In genomic region chr2:19275602-19276539, GRCm38 (mm10) we compare ENCODE assay signal across 8 mouse cellular contexts.
A peak's percentile ranks its signal among the peaks of the same experiment; 100 is the strongest.
DNase-seq lines count a peak whose midpoint lies in the region; ATAC-seq and TF ChIP-seq lines count a peak whose summit lies in the region.

No protein-coding gene starts in this region.

- no peaks in the 10 kb centered on the region for H3K9me3 ChIP-seq in embryonic facial prominence, embryonic 13.5 days
- H3K9me3 ChIP-seq in limb, embryonic 12.5 days: no peaks in the 10 kb centered on the region
- no peaks in the 10 kb centered on the region for H3K9me3 ChIP-seq in midbrain, embryonic 14.5 days (ENCODE audit: control insufficient read depth, low read length)

- intact Hi-C loops in heart, adult 2 months (cut with DNase I): loop anchor here (1.0 to 10.0 kb wide), 8 partner anchors 66 to 921 kb away; partner anchors contain the start of genes 4930426L09Rik, Dnajc1, Pip4k2a and Spag6

- H3K27ac ChIP-seq in embryonic facial prominence, embryonic 13.5 days: peak overlapping the region; percentile 60
- H3K27ac ChIP-seq in heart, adult 2 months: peak overlapping the region; percentile 48
- 0 out of 2 replicates have a peak overlapping the region, but pooled peaks have one; percentile 47 for H3K27ac ChIP-seq in kidney, adult 2 months (ENCODE audit: insufficient read depth, low read depth, low read length)
- H3K27ac ChIP-seq in limb, embryonic 12.5 days: peak overlapping the region; percentile 45; the same call in 1 of the 2 replicates
- peak overlapping the region; percentile 85 for H3K27ac ChIP-seq in midbrain, embryonic 14.5 days (replicated peaks; ENCODE audit: low read depth, low read length)

- no peak for TF ChIP-seq POLR2A in heart, adult 2 months (IDR thresholded peaks at IDR 0.05; ENCODE audit: insufficient read depth, low read depth, low read length)
- no peak for TF ChIP-seq POLR2A in kidney, adult 2 months (IDR thresholded peaks at IDR 0.05; ENCODE audit: low read depth, low read length)

- 0 out of 2 replicates have a peak, but pooled peaks have one; percentile 56 for ATAC-seq in embryonic facial prominence, embryonic 13.5 days (ENCODE audit: insufficient number of reproducible peaks, insufficient read depth, low FRiP score, low TSS enrichment, low read depth)
- ATAC-seq in limb, embryonic 12.5 days (ENCODE audit: insufficient number of reproducible peaks, insufficient read depth, low FRiP score, low TSS enrichment, low read depth): peak; percentile 68; the same call in 1 of the 2 replicates
- ATAC-seq in midbrain, embryonic 14.5 days (ENCODE audit: low FRiP score, low TSS enrichment): peak; percentile 81

- peak overlapping the region; percentile 44 for H3K4me3 ChIP-seq in embryonic facial prominence, embryonic 13.5 days
- peak overlapping the region; percentile 52 for H3K4me3 ChIP-seq in heart, adult 2 months
- H3K4me3 ChIP-seq in kidney, adult 2 months (ENCODE audit: insufficient read depth, low read depth, low read length): peak overlapping the region; percentile 60
- H3K4me3 ChIP-seq in limb, embryonic 12.5 days (replicated peaks): peak overlapping the region; percentile 41
- H3K4me3 ChIP-seq in midbrain, embryonic 14.5 days (replicated peaks; ENCODE audit: low read depth, low read length): peak overlapping the region; percentile 47

- no peaks in the 10 kb centered on the region for H3K4me1 ChIP-seq in embryonic facial prominence, embryonic 13.5 days
- no peaks in the 10 kb centered on the region; the same call in 1 of the 2 replicates for H3K4me1 ChIP-seq in heart, adult 2 months (ENCODE audit: control insufficient read depth, insufficient read depth, low read length)
- no peaks in the 10 kb centered on the region for H3K4me1 ChIP-seq in kidney, adult 2 months (ENCODE audit: control insufficient read depth, insufficient read depth, low read length)
- no peaks in the 10 kb centered on the region; the same call in 1 of the 2 replicates for H3K4me1 ChIP-seq in limb, embryonic 12.5 days (replicated peaks)
- no peaks in the 10 kb centered on the region for H3K4me1 ChIP-seq in midbrain, embryonic 14.5 days (ENCODE audit: control insufficient read depth, insufficient read depth, low read length)

- peak; percentile 71 for TF ChIP-seq EP300 in heart, adult 2 months (IDR thresholded peaks at IDR 0.05; ENCODE audit: insufficient read depth, low read depth, low read length)

- no peaks in the 10 kb centered on the region for H3K36me3 ChIP-seq in embryonic facial prominence, embryonic 13.5 days
- no peaks in the 10 kb centered on the region for H3K36me3 ChIP-seq in heart, adult 2 months (ENCODE audit: control insufficient read depth, insufficient read depth, low read length)
- no peaks in the 10 kb centered on the region for H3K36me3 ChIP-seq in kidney, adult 2 months (ENCODE audit: control insufficient read depth, insufficient read depth, low read length)
- no peaks in the 10 kb centered on the region for H3K36me3 ChIP-seq in limb, embryonic 12.5 days
- no peaks in the 10 kb centered on the region for H3K36me3 ChIP-seq in midbrain, embryonic 14.5 days (ENCODE audit: control insufficient read depth, insufficient read depth, low read length)

- DNase-seq in 416B (ENCODE audit: low read depth): peak; percentile 87
- peak; percentile 52 to 58 for DNase-seq in adrenal gland, postnatal 4 days (ENCODE audit: low spot score in 2 of 2)
- peak; percentile 78 to 80 for DNase-seq in heart, adult 2 months
- peak; percentile 86 for DNase-seq in kidney, adult 2 months
- peak; percentile 96 for DNase-seq in midbrain, embryonic 14.5 days
- DNase-seq in spleen, adult 12 weeks (ENCODE audit: low spot score): peak; percentile 59

- WGBS in embryonic facial prominence, embryonic 13.5 days: 8% methylated on average over 25 of the region's 25 CpGs
- WGBS in heart, adult 2 months: 4% methylated on average over 25 of the region's 25 CpGs
- 2% methylated on average over 25 of the region's 25 CpGs for WGBS in kidney, adult 2 months
- 8% methylated on average over 25 of the region's 25 CpGs for WGBS in limb, embryonic 12.5 days
- WGBS in midbrain, embryonic 14.5 days: 11% methylated on average over 25 of the region's 25 CpGs

- peaks cover 22% of the 10 kb centered on the region for H3K27me3 ChIP-seq in embryonic facial prominence, embryonic 13.5 days
- no peaks in the 10 kb centered on the region for H3K27me3 ChIP-seq in heart, adult 2 months (ENCODE audit: control insufficient read depth, insufficient read depth, low read length)
- no peaks in the 10 kb centered on the region for H3K27me3 ChIP-seq in kidney, adult 2 months (replicated peaks; ENCODE audit: control insufficient read depth, insufficient read depth, low read length)
- peaks cover 44% of the 10 kb centered on the region for H3K27me3 ChIP-seq in limb, embryonic 12.5 days
- 0 out of 2 replicates have a peak, but pooled peaks cover 3% of the 10 kb centered on the region for H3K27me3 ChIP-seq in midbrain, embryonic 14.5 days (ENCODE audit: control insufficient read depth, insufficient read depth, low read length)

- H3K79me2 ChIP-seq in heart, adult 2 months (replicated peaks; ENCODE audit: control insufficient read depth, insufficient read depth, low read length): no peaks in the 10 kb centered on the region

- peak overlapping the region; percentile 68 for H3K9ac ChIP-seq in embryonic facial prominence, embryonic 13.5 days
- H3K9ac ChIP-seq in heart, adult 2 months (ENCODE audit: low read depth, low read length): peak overlapping the region; percentile 74
- peak overlapping the region; percentile 58 for H3K9ac ChIP-seq in limb, embryonic 12.5 days (replicated peaks)
- peak overlapping the region; percentile 77 for H3K9ac ChIP-seq in midbrain, embryonic 14.5 days (replicated peaks; ENCODE audit: low read length)

- TF ChIP-seq CTCF in heart, adult 2 months (IDR thresholded peaks at IDR 0.05): peak; percentile 98
- TF ChIP-seq CTCF in kidney, adult 2 months (conservative IDR thresholded peaks at IDR 0.05; ENCODE audit: insufficient read depth, insufficient read length, low read depth, low read length): peak; percentile 74

- peak overlapping the region; percentile 63 for H3K4me2 ChIP-seq in embryonic facial prominence, embryonic 13.5 days
- peak overlapping the region; percentile 64 for H3K4me2 ChIP-seq in limb, embryonic 12.5 days
- peak overlapping the region; percentile 73 for H3K4me2 ChIP-seq in midbrain, embryonic 14.5 days (ENCODE audit: low read length)

Comparison
In these comparisons a context has a peak if more than half of its experiments do, and no peak if none do; other contexts are left out.
1. Peak in every context shown above with its lines: DNase-seq, ATAC-seq, H3K4me3 ChIP-seq and H3K27ac ChIP-seq.